Mouse (Mus musculus): ENCODE data around the gene Ccdc9. TPM values are rescaled to one million over a fixed set of nuclear protein-coding genes. Genes with fewer than 3 reads are reported as not detected.
"Not testable (repeated sequence)": the region's sequence is repeated elsewhere in the genome, so short reads cannot be mapped to it uniquely, and the experiment has no call there.

Ccdc9 gene
- total RNA-seq, 4 experiments from 2014 or later = 48.7 to 119 (median 89.2) TPM

DNA sequence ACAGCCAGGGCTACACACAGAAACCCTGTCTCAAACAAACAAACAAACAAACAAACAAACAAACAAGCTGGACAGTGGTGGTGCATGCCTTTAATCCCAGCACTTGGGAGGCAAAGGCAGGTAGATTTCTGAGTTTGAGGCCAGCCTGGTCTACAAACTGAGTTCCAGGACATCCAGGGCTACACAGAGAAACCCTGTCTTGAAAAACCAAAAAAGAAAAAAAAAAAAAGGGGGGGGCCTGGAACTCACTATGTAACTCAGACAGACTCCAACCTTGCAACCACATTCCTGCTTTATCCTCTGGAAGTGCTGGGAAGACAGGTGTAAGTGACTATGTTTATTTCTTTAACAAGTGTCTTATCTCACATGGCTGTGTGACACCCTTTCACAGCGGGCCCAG lies 21.5 kb upstream of the Ccdc9 start, which contains the start of gene Bbc3:
Bbc3 (plus strand) TSS at position 301 of the 400 bp plus-strand sequence.
- DNase-seq = not testable (repeated sequence)

GRCm38 (mm10) chr7:16307141-16307540 lies 20.5 kb upstream of the Ccdc9 start:
- DNase-seq = not testable (repeated sequence)

DNA sequence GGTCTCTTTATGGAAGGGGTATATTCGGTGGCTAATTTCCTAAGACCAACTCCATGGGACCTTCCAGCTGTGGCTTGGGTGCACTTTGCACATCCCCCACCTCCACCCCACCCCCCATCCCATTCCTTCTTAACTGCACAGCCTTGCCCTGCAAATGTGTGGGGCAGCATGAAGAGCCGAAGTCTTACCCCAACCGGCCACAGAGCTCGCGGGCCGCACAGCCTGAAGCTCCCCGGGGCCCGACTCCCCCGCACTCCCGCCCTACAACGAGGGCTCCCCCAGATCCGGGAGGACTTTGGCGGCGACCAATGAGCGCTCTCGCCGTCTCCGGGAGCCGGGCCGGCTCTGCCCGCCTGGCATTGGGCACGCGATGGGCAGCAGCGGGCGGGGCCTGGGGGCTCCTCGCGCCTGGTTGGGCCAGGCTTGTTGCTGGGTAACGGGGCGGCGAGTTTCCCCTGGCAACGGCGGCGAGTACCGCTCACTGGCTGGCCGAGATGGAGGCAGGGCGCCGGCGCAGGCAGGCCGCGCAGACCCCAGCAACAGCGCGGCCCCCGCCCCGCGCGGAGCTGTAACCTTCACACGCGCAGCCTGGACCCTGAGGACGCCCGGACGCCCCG lies 12.9 kb upstream of the Ccdc9 start:
- peak; percentile 90 for DNase-seq

DNA sequence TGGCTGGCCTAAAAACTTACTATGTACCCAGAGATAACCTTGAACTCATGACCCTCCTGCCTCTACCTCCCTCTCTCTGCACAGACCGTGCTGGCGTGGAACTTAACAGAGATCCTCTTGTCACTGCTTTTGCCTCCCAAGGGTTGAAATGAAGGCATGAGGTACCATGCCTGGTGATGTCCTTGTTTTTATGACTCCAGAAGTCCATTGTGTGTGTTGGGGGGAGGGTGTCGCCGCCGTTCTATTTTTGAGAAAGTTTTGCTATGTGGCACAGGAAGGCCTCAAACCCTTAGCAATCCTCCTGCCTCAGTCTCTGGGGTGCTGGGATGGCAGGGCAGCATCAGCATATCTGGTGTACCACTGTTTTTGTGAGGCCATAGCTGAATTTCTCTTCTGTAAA lies 12.3 kb upstream of the Ccdc9 start:
- DNase-seq = no peak

GRCm38 (mm10) chr7:16297616-16298015 lies 11.0 kb upstream of the Ccdc9 start:
- no peak for DNase-seq

- DNase-seq = peak; percentile 89
Observed at GRCm38 (mm10) chr7:16296766-16297390, 10.3 kb upstream of the Ccdc9 start.

DNA sequence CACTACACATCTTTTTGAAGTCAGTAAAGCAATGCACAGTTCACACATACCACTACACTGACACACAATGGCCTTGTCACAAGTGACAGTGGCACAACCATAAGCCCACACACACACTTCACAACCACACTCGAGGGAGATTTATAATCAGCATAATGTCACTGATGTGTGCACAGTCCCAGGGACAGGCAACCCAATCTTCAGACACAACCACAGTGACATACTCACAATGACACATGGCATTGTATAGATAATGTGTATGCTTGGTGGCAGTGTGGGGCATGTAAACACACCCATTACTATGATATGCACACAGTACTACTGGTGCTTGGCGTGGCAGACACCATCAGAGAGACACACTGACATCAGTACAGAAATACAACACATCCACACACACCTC lies 9.6 kb upstream of the Ccdc9 start:
- no peak for DNase-seq

GRCm38 (mm10) chr7:16295321-16295900 lies 8.8 kb upstream of the Ccdc9 start:
- peak; percentile 82 for DNase-seq

GRCm38 (mm10) chr7:16294837-16295236 lies 8.2 kb upstream of the Ccdc9 start:
- DNase-seq = peak; percentile 92

DNA sequence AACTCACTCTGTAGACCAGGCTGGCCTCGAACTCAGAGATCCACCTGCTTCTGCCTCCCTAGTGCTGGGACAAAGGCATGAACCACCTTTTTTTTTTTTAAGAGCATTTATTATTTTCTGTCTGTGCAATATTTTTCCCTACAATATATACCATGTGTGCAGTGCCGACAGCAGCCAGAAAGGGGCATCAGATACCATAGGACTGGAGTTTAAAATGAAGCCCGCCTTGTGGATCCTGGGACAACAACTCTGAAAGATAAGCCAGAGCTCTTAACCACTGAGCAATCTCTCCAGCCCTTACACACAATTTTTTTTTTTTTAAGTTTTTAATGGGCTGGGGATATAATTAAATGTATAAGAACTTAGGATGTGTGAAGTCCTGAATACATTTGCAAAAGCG lies 7.8 kb upstream of the Ccdc9 start:
- no peak for DNase-seq

DNA sequence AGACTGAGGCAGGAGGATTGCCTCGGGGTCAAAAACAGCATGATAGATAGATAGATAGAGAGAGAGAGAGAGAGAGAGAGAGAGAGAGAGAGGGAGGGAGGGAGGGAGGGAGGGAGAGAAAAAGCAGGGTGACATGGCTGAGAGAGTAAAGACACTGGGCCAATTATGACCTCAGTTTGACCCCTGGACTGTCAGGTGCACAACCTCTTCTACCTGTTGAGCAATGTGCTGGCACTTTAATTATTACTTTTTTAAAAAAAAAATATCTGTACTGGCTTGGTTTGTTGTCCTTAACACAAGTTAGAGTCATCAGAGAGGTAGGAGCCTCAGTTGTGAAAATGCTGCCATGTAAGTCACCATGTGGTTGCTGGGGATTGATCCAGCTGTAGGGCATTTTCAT lies 1.2 kb upstream of the Ccdc9 start:
- DNase-seq = no peak

- no peak for DNase-seq
Observed at GRCm38 (mm10) chr7:16287016-16287415, 421 bp upstream of the Ccdc9 start.

GRCm38 (mm10) chr7:16285450-16286025 lies 1.1 kb downstream of the Ccdc9 start:
- peak; percentile 84 for DNase-seq

DNA sequence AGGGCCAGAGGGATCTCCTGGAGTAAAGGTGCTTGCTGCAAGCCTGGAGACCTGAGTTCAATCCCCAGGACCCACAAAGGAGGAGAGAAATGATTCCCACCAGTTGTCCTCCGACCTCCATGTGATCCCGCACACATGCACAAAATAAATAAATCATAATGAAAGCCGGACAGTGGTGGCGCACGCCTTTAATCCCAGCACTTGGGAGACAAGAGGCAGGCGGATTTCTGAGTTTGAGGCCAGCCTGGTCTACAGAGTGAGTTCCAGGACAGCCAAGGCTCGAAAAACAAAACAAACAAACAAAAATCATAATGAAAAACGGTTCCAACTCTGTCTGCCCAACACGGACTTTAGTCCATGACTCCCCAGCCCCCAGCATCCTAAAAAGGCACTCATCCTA lies 1.7 kb downstream of the Ccdc9 start:
- DNase-seq = no peak

DNA sequence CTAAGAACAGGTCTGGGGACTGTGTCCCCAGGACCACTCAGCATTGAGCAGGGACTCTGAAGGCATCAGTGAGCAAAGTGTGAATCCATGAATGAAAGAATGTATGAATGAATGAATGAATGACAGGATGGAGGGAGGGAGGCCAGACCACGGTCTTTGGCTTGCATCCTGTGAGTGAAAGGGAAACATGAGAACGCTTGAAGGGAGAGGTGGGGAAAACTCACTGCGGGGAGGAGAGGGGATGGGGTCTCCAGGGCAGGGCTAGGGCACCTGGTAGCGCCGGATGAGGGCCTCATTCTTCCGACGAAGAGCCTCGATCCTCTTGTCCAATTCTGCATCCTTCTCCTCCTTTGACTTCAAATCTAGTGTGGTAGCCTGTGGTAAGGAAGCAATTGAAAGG lies 2.6 kb downstream of the Ccdc9 start:
- DNase-seq = no peak

DNA sequence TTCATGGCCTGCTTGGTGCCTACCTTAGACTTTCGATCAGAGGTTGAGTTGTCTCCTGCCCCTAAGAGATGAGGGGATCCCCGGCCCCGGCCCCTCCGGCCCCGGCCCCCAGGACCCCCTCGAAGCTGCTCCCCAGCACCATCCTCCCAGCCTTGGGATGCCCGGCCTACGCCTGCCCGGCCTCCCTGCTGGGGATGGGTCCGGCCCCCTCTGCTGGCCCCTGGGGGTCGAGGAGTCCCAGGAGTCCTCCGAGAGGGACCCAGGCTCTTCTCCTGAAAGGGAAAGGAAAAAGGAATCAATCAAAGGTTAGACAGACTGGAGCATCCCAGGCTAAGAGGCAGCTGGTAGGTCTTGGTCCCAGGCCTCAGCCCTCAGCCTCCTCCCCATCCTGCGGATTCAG lies 4.3 kb downstream of the Ccdc9 start:
- no peak for DNase-seq

DNA sequence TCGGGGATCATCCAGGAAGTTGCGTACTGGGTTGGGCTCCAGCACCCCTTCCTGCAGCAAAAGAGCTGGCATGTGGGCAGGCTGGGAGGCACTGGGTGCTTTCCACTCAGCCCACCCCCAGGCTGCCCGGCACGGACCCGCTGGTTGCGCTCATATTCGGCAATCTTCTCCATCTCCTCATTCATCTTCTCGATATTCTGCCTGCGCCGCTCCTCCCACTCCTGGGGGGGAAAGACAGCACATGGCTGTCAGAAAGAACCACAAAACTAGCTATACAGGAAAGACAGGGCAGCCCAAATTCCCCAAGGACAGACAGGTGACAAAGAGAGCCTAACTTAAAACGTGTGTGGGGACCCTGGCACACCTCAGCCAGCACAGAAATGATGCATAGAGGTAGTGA lies 5.9 kb downstream of the Ccdc9 start:
- no peak for DNase-seq

DNA sequence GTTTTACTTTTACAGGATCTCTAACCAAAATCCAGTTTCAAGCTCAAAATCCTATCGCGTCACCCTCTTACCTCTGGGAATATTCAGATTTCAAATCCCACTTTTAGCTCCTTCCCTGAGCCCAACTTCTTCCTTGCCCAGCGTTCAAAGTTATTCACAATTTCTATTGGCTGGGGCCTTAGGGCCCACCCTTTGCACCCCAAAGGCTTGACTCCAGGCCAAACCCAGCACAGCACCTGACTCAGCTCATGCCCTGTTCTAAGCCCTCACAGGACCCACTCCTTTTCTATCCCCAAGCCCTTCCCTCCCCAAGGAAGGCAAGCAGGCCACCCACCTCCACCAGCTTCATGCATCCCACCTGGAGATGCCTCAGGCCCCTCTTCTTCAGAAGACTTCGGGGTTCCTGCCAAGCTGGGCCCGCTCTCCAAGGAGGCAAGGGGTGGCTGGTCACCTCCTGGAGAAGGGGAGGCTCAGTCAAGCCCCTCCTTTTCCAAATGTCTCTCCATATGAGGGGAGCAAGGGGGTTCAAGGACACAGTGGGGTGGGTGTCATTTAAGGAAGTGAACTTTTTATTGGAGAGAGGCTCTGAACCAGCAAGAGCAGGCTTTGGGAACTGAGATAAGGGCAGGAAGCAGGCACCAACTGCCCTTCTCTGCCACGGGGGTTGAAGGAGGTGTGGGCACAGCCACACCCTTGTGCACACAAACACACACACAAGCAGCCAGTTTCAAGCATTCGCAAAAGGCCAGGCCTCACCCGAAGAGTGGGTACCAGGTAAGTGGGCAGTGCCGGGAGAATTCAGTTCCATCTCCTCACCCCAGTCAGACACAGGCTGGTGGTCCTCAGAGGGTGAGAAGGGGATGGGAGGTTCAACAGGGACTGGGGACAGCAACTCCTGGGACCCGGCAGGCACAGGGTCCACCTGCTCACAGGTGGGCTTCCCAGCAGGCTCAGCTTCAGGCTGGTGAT lies 11.4 kb downstream of the Ccdc9 start:
- DNase-seq = no peak

DNA sequence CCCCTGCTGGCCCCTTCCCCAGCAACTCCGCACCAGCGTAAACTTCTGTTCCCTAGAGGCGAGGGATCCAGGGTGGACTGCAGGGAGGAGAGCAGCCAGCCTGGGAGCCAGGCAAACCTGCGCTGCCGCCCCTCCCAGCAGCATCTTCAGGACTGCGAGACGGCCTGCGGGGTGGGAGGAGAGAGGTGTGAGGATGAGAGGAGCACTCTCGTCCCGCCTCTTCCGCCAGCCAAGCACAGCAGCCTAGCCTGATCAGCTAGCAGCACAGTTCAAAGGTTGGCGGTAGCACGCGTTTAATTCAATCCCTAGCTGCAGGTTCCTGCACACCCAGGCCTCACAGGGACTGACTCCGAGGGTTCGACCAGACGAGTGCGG lies 12.8 kb downstream of the Ccdc9 start:
- peak; percentile 66 for DNase-seq

DNA sequence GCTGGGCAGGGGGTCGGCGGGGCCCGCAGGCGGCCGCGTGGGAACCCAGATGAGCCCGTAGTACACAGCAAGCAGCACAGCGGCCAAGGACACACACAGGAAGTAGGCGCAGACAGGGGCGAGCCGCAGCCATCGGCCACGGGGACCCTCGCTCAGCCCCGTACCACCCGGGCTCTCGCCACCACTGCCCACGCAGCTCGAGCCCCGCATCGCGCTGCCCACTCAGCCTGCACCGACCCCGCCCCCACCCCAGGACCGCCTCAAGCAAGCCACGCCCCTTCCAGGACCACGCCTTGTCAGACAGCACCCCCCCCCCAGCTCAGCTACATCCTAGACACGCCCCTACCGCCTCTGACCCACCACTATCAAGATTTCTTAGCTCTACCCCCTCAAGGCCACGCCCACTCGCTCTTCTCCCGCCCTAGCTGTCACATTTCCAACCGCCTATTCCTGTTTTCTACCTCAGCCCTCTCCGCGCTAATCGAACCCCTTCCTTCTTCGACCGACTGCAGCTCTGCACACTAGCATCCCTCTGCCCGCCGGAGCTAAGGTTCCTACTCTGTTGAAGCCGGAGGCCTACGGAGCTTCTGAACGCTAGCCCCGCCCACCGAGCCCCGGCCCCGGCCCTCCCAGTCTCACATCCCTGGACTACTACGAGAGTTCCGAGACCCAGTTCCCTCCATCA lies 13.4 kb downstream of the Ccdc9 start, which contains the start of gene Inafm1:
Inafm1 (minus strand) TSS at position 537 of the 685 bp plus-strand sequence.
- DNase-seq = peak; percentile 86

- peak; percentile 57 for DNase-seq
Observed at GRCm38 (mm10) chr7:16272681-16273080, 13.9 kb downstream of the Ccdc9 start.

- no peak for DNase-seq
Observed at GRCm38 (mm10) chr7:16271139-16271538, 15.5 kb downstream of the Ccdc9 start.

All from adrenal gland, adult 8-10 months (tissue).